Mouse (Mus musculus): Measurements from ENCODE around the gene Socs1.

DNA sequence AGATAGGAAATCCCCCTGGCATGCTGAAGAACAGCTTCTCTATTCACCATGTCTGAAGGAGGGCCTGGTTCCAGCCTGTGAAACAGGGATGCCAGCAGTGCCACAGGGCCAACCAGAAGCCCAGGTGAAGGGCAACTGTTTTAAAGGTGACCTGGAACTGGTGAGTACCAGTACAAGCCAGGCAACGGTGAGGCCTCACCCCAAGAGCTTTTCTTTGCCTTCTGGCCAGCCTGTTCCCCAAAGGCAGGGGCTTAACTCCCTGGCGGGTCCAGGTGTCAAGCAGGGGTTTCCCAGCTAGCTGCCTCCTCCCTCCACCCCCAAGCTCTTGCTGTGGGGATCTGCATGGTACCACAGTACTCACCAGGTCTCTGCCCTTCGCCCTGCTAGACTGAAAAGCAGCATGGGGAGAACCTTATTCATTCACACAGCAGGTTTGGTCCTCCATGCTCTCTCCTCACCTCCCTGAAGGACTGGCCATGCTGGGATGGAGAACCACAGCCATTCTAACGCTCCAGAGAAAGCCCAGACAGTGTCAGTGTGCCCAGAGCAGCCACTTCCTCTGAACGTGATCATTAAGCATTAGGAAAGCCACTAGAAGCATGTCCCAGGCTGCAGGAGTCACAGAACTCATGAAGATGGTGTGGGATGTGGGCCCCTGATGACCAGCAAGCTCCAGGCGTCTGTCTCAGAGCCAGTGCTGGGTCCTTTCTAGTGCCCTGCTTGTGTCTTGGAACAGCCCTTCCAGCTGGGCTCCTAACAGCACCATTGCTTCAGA lies 2.8 kb downstream of the Socs1 start:
- no peak for TF ChIP-seq EP300 (optimal IDR thresholded peaks at IDR 0.05)
- no peak for TF ChIP-seq CTCF (IDR thresholded peaks at IDR 0.05; ENCODE audit: low read depth)
